Mouse (Mus musculus) gonadal fat pad, adult 2 months (tissue): ENCODE data around the gene Fitm1. TPM values are rescaled to one million over a fixed set of nuclear protein-coding genes. Genes with fewer than 3 reads are reported as not detected.

Experiments
- DNase-seq: peaks from one replicate; pipeline ENCODE4 v3.0.0-alpha.2; 2012; ENCODE audit warnings: low read depth
- polyA plus RNA-seq: library from polyadenylated mRNA; depleted of rRNA; stranded (reverse); fragments of >200 nt; gene quantifications from 2 replicates; pipeline ENCODE4 v1.2.3, GENCODE M21; 2012

Gene Fitm1
- polyA plus RNA-seq, 1 experiment = 4.0 TPM

DNA sequence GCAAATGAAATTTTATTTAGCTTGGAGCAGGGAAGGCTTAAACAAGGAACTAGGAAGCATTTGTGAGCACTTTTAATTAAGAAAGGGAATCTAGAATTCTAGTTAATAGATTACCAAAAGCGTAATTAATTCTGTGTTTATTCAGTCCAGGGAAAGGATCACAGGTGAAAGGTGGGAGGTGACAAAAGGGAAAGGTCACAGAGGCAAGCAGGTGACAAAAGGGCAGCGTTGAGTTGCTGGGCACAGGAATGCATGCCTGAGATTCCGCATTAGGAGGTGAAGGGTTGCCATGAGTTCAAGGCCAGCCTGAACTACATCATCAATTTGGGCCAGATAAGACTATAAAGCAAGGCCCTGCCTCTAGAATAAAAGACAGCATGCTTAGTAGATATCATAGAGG, 7.9 kb upstream of the Fitm1 start:
- DNase-seq = no peak

DNA sequence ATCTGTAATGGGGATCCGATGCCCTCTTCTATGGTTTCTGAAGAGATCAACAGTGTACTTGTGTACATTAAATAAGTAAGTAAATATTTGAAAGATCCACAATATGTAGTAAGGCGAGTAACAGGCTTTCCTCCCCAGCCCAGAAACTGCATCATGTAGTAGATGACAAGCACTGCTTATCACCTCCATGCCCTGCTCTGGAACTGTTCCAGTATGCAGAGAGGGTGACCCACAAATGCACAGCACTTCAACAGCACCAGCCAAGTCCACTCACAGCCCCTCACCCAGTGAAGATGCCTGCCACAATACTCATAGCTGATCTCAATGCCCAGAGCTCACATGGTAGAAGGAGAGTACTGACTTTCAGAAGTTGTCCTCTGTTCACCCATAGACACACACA, 4.8 kb upstream of the Fitm1 start:
- DNase-seq = no peak

DNA sequence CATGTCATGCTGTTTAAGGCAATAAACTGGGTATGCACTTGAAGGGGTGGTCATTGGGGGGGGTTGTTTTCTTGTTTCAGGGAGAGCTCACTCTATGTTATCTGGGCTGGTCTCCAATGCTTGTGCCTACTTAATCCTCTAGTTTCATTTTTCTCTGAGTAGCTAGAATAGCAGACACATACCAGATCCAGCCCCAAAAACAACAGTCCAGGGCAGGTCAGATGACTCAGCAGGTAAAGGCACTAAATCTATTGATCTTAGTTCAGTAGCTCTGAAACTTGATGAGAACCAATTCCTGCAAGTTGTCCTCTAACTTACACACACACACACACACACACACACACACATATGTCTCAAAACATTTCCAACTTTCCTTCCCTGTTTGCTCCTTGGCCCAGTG, 3.7 kb upstream of the Fitm1 start:
- DNase-seq = no peak

- no peak for DNase-seq
Measured at GRCm38 (mm10) chr14:55575711-55576110, 294 bp downstream of the Fitm1 start.

GRCm38 (mm10) chr14:55576376-55576775, 959 bp downstream of the Fitm1 start:
- DNase-seq = no peak

DNA sequence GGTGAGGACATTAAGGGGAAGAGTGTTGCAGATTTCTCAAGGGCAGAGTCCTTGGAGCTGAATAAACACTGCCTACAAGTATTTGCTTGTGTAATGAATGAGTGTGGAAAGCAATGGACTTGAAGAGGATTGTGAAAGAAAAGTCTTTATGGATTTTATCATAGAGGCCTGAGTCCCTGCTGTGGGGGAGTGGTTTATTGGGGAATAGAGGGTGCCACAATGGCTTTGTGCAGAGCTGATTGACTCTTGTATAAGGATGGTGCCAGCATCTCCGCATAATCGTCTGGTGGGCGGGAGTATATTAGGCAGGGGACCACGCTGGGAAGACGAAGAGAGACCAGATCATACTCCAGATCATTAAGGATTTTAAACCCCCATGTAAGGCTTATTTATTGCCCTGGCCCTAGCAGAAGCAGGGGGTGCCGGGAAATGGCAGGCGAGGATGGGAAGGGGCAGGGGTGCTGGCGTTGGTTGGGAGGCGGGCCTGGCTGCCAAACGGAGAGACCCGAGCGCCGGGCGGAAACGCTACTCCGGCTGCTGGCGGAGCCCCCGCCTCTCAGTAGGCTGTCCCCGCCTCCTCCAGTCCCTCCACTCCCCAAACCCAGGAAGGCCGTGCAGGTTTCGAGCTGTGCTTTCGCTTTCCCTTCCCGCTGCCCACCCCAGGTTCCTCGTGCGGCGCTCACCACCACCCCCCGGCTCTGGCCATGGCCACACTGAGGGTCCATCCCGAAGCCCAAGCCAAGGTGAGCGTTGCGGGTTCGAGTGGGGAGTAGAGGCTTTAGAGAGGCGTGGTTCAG, 2.7 kb downstream of the Fitm1 start, which contains the start of gene Psme1:
TSS of gene Psme1 (plus strand) at position 253 of the 797 bp plus-strand sequence.
- DNase-seq = peak; percentile 75

- no peak for DNase-seq
Measured at GRCm38 (mm10) chr14:55578668-55579269, 3.4 kb downstream of the Fitm1 start.

GRCm38 (mm10) chr14:55579511-55580496, 4.4 kb downstream of the Fitm1 start:
- no peak for DNase-seq

GRCm38 (mm10) chr14:55580731-55581130, 5.3 kb downstream of the Fitm1 start:
- DNase-seq = no peak

DNA sequence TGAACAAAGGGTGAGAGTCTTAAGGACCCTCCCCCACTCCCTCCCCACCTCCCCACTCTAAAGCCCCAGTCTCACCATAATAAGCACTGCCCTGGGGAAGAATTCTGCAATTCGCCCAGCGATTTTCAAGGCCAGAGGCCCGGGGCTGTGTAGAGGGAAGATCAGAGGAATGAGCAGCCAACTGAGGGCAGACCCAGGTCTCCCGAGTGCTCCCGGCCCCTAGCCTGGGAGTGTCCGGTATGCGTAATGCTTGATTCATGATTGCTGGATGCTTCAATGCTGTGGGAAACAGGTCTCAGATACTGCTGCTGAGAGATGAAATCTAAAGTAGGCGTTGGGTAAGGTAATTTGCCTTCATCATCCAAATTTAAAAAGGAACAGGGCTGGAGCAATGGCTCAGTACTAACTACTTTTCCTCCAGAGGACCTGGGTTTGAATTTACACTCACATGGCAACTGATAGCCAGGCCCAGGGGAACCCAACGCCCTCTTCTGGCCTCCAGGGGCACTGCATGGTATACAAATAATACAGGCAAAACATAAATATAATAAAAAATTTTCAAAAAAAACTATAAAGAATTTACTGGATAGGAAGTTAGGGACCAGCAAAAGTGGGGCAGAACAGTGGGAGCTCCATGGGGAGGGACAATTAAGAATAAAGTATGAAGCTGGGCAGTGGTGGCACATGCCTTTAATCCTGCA, 6.7 kb downstream of the Fitm1 start:
- no peak for DNase-seq

GRCm38 (mm10) chr14:55584303-55584701, 8.9 kb downstream of the Fitm1 start:
- DNase-seq = no peak

- no peak for DNase-seq
Measured at GRCm38 (mm10) chr14:55584702-55585565, 9.5 kb downstream of the Fitm1 start, which contains the start of gene Emc9. TSS of gene Emc9 (minus strand) at chr14:55585302.

- DNase-seq = no peak
Measured at GRCm38 (mm10) chr14:55585566-55585960, 10.1 kb downstream of the Fitm1 start.

GRCm38 (mm10) chr14:55586149-55586548, 10.7 kb downstream of the Fitm1 start:
- no peak for DNase-seq

DNA sequence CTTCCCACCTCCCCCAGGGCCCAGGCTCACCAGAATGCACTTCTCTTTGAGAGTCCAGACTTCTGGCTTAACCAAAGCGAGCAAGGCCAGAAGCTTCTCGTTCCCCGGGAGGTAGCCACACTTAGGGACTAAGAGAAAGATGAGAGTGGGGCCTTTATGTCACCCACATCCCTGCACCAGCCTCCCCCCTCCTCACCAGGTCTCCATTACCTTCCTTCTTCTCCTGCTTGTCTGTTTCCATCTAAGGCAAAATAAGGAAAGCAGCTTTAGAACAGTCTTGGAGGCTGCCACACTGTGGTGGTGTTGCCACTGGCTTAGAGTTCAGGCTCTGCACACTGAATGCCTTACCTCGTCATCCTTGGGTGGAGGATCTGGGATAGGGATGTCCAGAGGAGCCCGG, 13.9 kb downstream of the Fitm1 start:
- no peak for DNase-seq

GRCm38 (mm10) chr14:55589771-55590448, 14.5 kb downstream of the Fitm1 start:
- DNase-seq = peak; percentile 56

GRCm38 (mm10) chr14:55590748-55591330, 15.4 kb downstream of the Fitm1 start, which contains the start of gene Psme2:
TSS of gene Psme2 (minus strand) at chr14:55591113.
- peak; percentile 87 for DNase-seq

DNA sequence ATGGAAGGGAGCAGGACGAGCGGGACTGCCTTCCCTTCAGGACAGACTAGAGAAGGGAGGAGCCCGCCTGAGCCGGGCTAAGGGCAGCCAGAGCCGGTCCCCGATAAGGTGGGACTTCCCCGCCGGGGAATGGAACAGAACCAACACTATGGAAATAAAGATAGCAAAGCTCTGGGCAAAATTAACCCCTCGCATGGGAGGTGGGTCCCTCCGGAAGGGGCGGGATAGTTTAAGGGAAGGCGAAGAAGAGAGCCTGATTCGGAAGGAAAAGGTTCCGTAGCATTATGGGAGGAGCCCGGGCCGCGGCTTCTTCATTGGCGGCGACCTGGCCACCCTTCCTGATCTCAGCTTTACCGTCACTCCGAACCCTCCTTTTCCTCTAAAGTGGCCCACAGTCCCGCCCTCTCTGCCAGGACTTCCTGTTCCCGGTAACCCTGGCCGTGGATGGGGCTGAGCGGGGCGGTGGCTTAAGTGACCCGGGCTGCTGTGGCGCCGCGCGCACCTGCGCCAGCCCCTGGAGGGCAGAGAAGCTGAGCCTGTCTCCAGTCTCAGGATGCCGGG, 16.0 kb downstream of the Fitm1 start, which contains the start of gene Rnf31:
TSS of gene Rnf31 (plus strand) at position 378 of the 561 bp plus-strand sequence.
- DNase-seq = peak; percentile 57

- DNase-seq = no peak
Measured at GRCm38 (mm10) chr14:55592226-55592625, 16.8 kb downstream of the Fitm1 start.
